Mouse (Mus musculus) liver, adult 2 months (tissue): ENCODE measurements at regions not wholly inside any gene's neighbourhood (a gene's known extent, or its start where the extent isn't known, plus 50 kb on each side); places are given as distances from the start of the nearest gene placed in this dataset.

Experiments
- CTCF ChIP-seq: fragments of 200-500 bp; IDR thresholded peaks from 2 replicates; pipeline ENCODE4 v1.5.1; 2011; ENCODE audit warnings: low read depth, low read length, control low read depth
- POLR2A ChIP-seq: fragments of 200-500 bp; IDR thresholded peaks from 2 replicates; pipeline ENCODE4 v1.6.1; 2011; ENCODE audit warnings: low read length, control low read depth; ENCODE audit not compliant: insufficient read depth; ENCODE audit errors: extremely low read depth

DNA sequence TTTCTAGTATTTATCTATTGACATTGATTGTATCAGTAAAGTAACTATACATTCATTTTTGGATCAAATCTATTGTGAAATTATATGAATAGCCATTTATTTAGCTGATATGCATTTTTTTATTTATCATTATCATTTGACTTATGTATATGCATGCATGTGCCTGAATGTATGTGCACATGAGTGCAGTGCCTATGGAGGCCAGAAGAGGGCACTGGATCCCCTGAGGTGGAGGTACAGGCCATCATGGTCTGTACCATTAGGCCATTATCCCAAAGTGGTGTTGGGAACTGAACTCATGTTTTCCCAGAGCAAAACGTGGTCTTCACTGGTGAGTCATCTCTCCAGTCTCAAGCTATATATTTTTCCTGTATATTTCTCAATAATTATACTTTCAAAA is 63.5 kb upstream of the Nrsn1 start:
- no peak for TF ChIP-seq CTCF
- TF ChIP-seq POLR2A, result no peak
